Mouse (Mus musculus): ENCODE data around the gene Zfp664.

Gene Zfp664

DNA sequence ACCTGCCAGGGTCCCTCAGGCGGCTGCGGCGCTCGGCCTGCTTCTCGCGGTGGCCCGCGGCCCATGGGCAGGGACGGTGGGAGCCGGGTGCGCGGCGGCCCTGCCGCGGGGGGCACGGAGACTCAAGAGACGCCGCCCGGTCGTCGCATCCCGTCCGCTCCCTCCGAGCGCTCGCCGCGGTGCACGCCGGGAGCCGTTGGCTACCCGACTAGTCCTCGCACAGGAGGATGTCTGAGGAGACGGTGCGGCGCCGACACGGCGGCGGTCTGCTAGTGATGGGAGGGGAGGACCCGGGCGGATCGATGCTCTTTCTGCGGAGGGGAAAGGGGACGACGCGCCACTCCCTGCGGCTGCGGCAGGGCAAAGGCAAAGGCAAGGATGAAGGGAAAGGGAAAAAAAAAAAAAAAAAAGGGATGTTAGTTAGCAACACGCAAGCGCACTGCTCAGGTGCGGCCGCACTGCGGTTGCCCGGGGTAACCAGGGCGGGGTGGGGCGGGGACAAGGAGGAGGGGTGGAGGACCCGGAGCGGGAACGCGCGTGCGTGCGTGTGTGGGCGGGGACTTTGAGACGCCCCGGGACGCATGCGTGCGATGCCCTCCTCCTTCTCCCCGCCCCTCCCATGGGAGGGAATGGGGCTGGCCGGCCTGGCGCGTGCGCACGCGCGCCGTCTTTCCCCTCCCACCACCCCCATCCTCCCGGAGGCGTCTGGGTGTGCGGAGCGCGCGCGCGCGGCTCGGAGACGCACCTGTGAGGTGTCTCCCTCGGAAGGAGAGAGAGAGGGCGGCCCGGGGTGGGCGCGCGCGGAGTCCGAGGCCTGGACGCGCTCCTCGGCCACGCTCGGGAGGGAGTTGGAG lies at the start of gene Zfp664, which contains the start of gene Ccdc92:
TSS of gene Zfp664 (plus strand) at position 679 of the 854 bp plus-strand sequence.
TSS of gene Ccdc92 (minus strand) at position 412 of the 854 bp plus-strand sequence.
- peak; percentile 92 to 97 for DNase-seq (ENCODE audit: low spot score in 2 of 2)

DNA sequence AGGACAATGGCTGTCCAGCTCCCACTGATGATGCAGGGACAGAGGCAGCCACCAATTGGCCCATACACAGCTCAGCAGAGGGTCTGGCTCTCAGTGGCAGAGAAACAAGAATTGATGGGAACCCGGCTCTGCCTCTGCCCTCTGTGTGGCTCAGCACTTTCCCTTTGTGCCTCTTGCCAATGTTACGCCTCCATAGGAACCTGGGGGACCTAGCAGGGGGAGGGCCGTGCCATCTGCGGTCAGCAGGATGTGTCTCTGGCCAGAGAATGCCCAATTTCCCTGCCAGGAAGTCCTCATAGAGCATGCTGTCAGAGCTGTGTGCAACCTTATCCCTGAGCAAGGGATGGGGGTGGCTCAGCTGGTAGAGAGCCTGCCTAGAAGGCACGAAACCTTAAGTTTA lies 47.7 kb upstream of the Zfp664 start:
- no peak for DNase-seq (ENCODE audit: low spot score in 2 of 2)

DNA sequence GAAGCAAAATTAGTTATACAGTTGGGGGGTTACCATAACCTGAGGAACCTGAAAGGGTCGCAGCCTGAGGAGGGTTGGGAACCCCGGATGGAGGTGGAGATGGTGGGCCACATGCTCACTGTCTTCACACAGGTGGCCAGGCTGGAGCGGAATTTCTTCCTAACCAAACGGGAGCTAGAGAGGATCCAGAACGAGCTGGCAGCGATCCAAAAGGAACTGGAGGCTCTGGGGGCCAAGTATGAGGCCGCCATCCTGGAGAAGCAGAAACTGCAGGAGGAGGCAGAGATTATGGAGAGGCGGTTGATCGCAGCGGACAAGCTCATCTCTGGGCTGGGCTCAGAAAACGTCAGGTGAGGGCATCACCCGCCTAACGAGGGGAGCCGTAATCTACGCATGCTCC lies 45.4 kb upstream of the Zfp664 start:
- no peak for DNase-seq (ENCODE audit: low spot score in 2 of 2)

DNA sequence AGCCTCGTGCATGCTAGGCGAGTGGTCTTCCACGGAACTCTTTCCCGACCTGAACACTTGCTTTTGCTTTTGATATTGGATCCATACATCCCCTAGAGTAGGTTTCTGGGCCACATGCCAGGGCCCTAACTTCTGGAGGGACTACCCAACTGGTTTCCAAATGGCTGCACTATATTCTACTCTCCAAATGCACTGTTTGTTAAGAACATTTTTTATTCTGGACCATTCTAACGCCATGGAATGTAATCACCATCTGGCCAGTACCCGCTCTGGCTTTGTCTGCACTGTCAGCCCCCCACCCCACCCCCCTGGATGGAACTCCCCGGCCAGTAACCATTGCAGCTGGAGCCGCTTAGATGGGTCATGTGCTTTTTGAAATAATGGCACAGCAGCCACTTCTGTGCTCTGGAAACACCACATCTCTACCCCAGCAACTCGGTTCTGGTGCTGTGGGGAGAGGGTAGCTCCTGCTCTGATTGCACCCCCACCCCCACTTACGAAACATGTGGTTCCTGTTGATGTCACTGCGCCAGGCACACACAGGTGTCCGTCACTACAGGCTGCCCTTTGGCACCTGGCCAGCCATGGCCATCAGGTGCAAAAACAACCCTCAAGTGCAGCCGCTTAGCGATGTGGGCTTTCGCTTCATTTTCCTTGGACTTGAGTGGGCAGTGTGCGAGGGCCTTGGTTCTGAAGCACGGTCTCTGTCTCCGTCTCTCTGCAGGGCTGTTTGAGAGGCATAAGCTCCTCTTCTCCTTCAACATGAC lies 40.2 kb upstream of the Zfp664 start:
- DNase-seq (ENCODE audit: low spot score in 2 of 2): no peak

DNA sequence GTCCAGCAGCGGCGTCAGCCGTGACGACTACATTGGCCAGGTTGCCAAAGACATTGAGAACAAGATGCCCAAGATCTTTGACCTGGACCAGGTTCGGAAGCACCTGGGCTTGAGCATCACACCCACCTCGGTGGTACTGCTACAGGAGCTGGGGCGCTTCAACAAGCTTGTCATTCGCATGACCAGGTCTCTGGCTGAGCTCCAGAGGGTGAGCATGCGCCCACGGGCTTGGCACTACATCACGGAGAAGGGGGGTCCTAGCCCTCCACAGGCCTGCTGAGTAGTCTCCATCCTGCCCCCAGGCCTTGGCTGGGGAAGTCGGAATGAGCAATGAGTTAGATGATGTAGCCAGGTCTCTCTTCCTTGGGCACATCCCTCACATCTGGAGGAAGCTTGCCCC lies 32.2 kb upstream of the Zfp664 start:
- DNase-seq (ENCODE audit: low spot score in 2 of 2): no peak

DNA sequence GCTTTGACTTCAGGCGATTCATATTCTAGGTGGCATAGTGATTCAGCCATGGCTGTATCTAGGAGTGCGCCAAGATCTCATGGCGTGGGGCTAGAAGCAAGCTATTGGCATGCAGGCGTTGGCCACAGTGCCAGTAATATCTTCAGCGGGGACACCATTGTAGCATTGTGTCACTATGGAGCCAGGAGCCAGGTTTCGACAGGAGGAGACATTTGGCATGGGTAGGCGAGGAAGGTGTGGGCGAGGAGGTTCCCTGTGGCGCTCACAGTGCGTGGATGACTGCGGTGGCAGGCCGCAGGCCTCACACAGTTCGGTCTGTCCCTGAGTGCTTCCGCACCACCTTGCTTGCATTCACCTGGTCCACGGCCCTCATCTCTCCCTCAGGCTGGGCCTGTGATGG lies 27.3 kb upstream of the Zfp664 start:
- no peak for DNase-seq (ENCODE audit: low spot score in 2 of 2)

DNA sequence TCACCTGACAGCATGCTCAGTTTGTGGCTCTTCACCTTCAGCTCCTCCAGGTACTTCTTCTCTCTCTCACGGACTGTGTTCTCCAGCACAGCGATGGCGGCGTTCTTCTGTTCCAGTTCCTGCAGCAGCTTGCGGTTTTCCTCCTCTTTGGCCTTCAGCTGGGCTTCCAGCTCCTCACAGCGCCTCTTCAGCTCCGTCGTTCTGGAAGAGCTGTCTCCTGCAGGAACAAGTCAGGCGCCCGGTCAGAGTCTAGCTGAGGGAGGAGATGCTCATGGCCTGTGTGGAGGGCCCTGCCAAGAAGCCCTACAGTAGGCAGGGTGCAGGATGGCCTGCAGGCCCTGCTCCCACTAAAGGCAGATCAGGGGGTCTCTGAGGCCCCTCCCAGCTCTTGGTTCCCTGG lies 26.4 kb upstream of the Zfp664 start:
- no peak for DNase-seq (ENCODE audit: low spot score in 2 of 2)

DNA sequence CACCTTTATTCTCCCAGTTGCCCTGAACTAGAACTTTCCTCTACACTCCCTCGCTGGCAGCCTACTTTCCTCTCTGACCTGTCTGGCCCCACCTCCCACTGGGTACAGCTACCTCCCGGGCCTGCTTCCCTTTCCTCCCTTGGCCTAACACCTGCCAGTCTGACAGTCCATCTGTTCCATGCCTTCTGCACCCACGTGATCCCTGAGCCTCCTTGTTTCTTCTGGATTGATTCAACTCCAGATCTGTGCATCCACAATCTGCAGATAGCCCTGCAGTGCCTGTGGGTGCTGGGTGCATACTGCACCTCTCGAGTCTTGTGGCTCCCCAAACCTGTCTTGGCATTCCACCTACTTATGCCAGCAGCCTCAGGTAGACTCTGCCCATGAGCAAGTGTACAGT lies 25.9 kb upstream of the Zfp664 start:
- no peak for DNase-seq (ENCODE audit: low spot score in 2 of 2)

DNA sequence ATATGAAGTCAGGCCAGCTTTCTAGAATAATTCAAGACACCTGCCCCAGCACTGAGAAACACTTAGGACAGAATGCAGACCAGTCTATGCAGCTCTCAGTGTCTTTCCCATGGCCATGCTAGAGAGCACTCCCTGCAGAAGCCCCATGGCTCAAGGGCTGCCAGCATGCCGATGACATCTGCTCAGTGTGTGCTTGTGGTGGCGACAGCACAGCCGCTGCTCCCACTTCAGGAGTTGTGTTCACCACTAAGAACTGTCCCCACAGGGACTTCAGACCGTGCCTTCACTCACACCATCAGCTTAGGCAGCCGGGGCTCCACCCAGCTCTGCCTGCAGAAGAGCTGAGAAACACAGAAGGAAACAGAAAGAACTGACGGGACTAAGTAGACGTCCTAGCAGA lies 22.3 kb upstream of the Zfp664 start:
- no peak for DNase-seq (ENCODE audit: low spot score in 2 of 2)

DNA sequence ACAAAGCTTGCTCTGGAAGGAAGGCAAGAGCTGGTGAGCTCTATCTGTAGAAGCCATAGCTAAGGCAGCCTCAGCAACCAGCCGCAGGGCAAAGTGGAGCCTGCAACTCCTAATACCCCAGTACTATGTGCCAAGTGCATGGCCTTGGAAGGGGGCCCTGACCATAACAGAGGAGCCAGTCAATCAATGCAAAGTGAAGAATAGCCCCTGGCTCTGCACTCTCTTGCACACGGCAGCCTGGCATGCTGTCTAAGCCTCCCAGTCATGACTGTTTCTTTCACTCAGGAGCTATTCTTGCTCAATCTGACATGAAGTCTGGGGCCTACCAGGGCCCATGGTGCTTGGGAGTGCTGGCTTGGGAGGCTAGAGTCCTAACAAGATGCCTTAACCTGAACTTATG lies 21.8 kb upstream of the Zfp664 start:
- no peak for DNase-seq (ENCODE audit: low spot score in 2 of 2)

DNA sequence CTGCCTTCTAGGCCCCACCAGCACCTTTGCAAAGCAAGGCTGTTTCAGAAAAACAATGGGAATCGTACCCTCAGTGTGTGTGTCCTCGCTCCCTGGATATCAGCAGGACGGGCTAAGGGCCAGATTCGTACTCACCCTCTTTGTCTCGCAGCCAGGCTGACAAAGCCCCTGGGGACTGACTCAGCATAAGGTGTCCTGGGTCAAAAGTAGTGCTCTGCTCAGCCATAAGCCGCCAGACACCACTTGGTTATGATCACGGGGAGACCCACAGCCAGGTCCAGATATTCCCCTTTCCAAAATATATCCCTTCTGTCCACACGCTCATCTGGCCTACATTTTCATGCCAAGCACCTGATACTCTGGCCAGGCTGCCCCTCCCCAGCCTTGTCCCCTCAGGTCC lies 19.1 kb upstream of the Zfp664 start:
- DNase-seq (ENCODE audit: low spot score in 2 of 2): no peak

DNA sequence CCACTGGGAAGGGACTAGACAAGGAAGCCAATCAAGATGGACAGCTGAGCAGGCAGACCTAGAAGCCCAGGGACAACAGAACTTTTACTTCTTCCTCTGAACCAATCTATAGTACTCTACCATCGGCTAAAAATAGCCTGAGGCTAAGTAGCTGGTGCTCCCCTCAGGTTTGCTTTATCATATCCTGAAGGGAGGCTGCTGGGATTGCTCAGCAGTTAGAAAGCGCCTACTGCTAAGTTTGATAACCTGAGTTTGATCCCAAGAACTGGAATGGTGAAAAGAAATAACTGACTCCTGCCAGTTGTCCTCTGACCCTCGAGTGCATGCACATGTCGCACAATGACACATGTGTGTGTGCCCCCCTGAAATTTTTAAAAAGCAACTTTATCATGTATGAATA lies 17.6 kb upstream of the Zfp664 start:
- DNase-seq (ENCODE audit: low spot score in 2 of 2): no peak

DNA sequence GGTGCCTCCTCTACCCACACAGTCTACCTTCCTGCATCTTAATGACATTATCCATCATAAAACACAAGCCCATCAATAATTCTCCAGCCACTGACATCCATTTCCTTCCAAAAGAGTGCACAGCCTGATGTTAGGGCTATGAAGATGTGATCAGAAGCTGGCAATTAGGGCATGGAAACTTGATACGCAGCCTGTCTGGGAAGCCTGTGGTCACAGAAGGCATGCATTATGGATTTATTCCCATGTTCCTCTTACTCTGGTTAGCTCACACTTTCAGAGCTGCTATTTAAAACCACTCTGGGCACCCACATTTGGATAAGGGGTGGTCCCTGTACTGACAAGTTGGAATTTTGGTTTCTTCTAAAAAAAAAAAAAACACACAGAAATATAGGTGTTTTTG lies 15.5 kb upstream of the Zfp664 start:
- DNase-seq (ENCODE audit: low spot score in 2 of 2): no peak

DNA sequence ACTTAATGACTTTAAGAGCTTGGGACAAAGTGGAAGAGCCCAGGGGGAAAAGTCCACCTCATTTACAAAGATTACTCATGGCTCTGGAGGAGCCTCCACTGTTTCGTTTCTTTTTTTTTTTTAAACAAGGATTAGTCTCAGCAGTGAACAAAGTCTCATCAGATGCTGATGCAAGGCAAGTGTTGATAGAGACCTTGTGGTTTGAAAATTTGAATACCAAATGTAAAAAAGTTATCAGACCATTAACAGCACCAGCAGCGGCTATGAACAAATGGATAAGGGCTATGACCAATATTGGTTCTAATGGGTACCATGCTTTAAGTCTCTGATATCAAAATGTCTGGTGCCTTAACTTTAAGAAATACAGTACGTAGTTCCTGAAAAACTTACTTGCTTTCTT lies 13.5 kb upstream of the Zfp664 start:
- DNase-seq (ENCODE audit: low spot score in 2 of 2): no peak

DNA sequence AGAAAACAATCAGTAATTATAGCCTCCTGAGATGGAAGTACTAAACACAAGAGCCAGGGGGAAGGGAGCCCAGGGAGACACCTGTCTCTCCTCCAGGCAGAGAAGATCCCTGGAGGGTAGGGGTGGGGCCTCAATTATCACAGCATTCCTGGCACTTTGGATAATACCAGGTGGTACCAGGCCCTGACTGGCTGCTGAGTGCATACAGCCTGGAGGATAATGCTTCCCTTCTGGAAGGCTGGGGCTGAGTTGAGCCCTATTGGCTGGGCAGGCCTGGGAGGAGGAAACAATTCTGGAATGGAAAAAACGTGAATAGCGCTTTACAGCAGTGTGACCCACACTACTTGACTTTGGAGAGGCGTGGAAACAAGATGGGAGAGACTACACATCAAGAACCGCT lies 10.9 kb upstream of the Zfp664 start:
- no peak for DNase-seq (ENCODE audit: low spot score in 2 of 2)

DNA sequence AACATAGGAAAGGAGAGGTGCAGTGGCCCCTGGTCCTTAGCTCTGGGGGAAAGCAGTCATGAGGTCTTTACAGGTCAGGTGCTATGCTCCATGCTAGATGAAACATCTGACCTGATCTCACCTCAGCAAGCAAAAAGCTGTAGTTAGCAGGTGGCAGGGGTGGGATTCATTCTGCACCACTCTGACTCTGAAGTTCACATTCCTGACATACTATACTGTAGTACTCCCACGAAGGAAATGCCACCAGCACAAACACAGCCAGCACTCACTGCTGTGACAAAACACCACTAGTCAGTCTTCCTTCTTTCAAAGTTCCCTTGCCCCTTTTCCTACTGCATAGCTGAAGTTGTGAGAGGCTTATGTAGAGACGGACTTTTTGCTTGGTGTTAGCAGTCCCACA lies 10.2 kb upstream of the Zfp664 start:
- DNase-seq (ENCODE audit: low spot score in 2 of 2): no peak

DNA sequence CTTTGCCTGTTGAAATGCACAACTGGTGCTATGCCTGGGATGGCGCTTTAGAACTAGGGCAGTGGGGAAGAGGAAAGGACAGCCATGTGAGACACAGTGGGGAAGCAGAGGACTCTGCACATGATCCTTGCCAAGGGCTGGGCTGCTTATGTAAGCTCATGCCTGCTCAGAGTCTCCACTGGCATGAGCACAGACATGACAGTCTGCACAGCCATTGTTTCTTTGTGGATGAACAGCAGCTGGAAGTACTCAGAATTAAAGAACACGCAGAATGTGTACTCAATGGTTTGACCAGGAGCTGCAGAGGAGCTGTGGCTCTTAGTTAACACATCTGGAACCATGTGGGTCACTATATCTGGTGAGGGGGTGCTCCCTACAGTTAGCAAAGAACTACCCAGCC lies 9.4 kb upstream of the Zfp664 start:
- DNase-seq (ENCODE audit: low spot score in 2 of 2): no peak

DNA sequence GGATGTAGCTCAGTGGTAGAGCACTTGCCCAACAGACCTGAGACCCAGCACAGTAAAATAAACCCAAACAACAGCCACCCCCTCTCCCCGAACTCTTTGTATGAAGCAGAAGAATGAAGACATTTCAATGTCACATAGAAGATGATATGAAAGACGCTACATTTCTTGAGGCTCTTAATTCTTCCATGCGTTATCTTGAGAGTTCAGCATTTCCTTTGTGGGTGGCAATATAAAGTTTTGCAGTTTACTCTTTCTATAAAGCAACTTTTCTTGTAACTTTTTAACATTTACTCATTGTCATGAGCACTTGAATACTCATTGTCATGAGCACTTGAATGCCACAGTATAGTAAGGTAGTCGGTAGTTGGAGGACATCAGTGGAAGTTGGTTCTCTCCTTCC lies 8.3 kb upstream of the Zfp664 start:
- DNase-seq (ENCODE audit: low spot score in 2 of 2): no peak

DNA sequence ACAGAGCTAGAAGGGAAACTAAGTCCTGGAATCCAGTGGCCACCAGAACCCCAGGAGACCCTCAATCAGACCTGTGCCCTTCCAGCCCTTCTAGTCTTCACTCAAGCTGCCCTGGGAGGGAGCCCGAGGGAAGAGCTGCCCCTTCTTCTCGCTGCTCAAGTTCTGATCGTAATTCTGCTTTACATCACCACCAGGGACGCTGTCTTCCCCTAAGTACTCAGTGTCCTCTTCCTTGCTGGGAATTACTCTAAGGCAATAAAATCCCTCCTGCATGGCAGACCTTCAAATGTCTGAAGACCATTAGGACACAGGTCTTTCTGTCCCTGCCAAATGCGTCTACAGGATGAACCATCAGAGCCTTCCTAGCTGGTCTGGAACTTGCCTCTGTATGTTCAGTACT lies 2.5 kb upstream of the Zfp664 start:
- DNase-seq (ENCODE audit: low spot score in 2 of 2): no peak

DNA sequence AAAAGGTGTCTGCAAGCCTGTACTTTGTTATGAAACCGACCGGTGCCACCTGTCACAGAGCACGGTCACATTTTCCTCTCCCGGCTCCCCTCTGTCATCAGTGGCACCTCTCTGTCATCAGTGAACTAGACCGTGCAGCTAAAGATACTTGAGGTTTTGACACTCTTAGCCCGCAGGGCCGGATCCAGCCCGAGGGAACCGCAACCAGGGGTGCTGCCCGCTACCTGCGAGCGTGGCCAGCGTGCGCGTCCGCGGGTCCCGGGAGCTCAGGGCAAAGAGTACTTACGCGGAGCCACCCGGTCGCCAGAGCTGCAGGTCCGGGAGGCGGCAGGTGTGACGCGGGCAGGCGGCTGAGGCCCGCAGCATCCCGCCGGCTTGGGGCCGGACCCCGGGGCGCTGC lies 1.0 kb upstream of the Zfp664 start:
- peak; percentile 71 to 72 for DNase-seq (ENCODE audit: low spot score in 2 of 2)

DNA sequence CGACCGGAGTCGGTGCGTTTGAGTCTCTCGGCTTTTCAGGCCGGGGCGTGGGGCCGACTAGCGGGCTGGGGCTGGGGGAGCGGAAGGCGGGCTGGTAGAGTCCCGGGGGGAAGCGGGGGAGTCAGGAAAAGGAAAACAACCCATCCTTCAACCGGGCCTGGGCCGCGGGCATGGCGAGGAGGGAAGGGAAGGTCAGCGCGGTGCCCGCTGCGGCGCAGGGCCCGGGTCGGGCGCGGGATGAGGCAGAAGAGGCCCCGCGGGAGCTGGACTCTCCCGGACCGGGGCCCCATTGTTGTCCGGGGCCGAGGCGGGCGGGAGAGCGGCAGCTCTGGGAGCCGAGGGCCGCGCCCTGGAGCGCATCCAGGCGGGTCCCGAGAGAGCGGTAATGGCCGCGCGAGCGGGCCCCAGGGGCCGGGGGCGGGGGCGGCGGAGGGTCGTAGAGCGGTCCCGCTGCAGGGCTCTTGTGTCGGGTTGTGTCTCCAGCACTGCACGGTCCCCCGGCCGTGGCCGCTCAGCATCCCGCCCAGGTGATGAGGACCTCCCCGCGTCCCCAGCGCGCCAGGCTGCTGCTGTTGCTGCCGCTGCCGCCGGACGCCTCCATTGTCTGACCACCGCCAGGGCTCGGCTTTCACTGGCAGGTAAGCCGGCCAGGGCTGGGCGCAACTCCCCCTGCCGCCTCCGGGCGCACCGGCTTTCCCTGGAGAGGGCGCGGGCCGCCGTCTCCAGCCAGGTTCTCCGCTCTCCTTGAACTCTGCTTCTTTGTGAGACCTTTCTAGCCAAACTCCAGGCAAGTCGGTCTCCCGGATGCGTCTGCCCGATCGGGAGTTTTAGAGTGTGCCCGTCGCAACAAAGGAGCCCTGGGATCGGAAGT lies 615 bp downstream of the Zfp664 start:
- peak; percentile 13 to 27 for DNase-seq (ENCODE audit: low spot score in 2 of 2)

DNA sequence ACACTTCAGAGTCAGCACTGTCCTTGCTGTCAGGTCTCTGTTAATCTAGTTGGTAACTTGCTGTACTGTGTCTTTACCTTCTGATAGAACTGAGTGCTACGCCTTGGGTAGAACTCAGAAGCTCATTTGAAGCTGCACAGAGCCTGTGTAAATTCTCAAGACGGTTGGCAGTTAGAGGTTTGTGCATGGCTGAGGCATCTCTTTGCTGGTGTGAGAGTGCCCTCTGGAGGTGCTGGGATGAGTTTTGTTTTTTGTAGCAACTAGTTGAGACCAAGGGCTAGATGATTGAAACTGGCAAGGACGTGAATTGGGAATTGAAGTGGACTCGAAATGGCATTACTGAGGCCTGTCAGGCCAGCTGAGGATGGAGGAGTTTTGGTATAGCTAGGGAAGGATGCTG lies 6.5 kb downstream of the Zfp664 start:
- DNase-seq (ENCODE audit: low spot score in 2 of 2): peak; percentile 40 to 65

All from natural killer cell, adult 2 months (primary cell).